Mouse (Mus musculus): ENCODE data around the gene Mybbp1a. TPM values are rescaled to one million over a fixed set of nuclear protein-coding genes. Genes with fewer than 3 reads are reported as not detected.
A peak's percentile ranks its signal among the peaks of the same experiment; 100 is the strongest.

The Mybbp1a gene
- polyA plus RNA-seq, 1 experiment: 68.3 TPM

DNA sequence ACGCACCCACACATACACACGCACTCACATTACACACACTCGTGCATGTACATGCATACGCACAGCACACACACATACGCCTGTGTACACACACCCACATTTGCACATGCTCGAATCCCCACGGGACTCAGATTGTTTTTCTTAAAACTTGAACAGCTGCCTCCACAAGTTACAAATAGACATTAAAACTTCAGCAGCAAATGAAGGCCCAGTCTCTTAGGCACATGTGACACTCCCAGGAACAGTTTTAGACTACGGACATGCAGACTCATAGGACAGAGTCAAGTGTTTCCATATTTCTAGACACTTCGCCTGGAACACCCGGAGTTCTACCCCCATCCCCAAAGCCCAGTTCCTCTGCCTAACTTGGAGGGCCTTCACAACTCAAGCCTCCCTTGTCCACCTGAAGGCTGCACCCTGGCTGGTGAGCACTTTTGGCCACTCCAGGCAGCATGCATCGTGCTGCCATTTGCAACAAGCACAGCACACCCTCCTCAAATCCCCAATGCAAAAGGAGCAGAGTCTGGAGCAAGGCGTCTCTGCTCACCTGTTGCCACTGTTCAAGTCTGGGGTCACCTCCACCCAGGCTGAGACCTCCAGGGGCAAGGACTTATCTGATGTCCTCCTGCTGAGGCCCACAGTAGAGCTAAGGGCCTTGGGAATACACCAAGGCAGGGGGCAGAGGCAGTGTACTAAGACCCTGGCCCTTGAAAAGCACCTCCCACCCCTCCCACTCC lies 31.3 kb upstream of the Mybbp1a start:
- WGBS: 83% methylated on average over 12 of the region's 12 CpGs
- Histone ChIP-seq H3K27ac (ENCODE audit: control insufficient read depth, insufficient read depth, low read depth, low read length, poor library complexity) (no peak overlapping the region), H3K4me1 (ENCODE audit: control insufficient read depth, insufficient read depth, low read length) (no peaks in the 10 kb centered on the region), H3K4me3 (replicated peaks; ENCODE audit: control insufficient read depth, low read depth, low read length) (no peak overlapping the region)
- TF ChIP-seq POLR2A (IDR thresholded peaks at IDR 0.05; ENCODE audit: borderline replicate concordance, control insufficient read depth, low read depth, low read length) (no peak), CTCF (IDR thresholded peaks at IDR 0.05; ENCODE audit: control insufficient read depth, insufficient read depth, low read length) (no peak)

DNA sequence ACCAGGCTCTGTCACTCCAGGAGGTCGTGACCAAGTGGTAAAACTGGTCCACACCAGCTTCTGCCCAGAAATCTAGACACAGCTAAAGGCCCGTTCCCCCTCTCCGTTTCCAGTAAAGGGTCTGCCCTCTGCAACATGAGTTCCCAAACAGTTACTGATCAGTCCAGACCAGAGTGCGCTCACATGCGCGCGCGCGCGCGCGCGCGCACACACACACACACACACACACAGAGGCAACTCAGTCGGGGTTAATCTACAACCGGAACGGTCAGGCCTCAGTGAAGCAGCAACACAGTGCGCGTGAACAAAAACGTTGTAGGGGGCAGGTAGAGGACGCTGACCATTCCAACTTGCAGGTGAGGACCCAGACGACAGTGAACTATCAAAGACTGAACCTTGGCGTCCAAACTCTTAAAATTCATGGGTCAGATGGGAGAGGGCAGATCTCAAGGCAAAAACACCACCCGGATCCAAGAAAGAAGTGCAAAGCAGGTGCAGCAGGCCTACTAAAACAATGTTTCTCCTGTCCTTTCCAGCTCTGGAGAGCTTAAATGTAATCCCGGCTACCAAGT lies 30.5 kb upstream of the Mybbp1a start:
- no peak overlapping the region for H3K27ac ChIP-seq (ENCODE audit: control insufficient read depth, insufficient read depth, low read depth, low read length, poor library complexity)
- no peaks in the 10 kb centered on the region for H3K4me1 ChIP-seq (ENCODE audit: control insufficient read depth, insufficient read depth, low read length)
- no peak for TF ChIP-seq POLR2A (IDR thresholded peaks at IDR 0.05; ENCODE audit: borderline replicate concordance, control insufficient read depth, low read depth, low read length)
- no peak for TF ChIP-seq CTCF (IDR thresholded peaks at IDR 0.05; ENCODE audit: control insufficient read depth, insufficient read depth, low read length)
- peak overlapping the region; percentile 48 for H3K4me3 ChIP-seq (replicated peaks; ENCODE audit: control insufficient read depth, low read depth, low read length)
- WGBS: 7% methylated on average over 25 of the region's 25 CpGs

GRCm38 (mm10) chr11:72411093-72411921 lies 29.8 kb upstream of the Mybbp1a start, which contains the start of gene Smtnl2:
Gene Smtnl2 (minus strand): TSS chr11:72411713.
- under 1% methylated on average over 86 of the region's 86 CpGs for WGBS
- H3K4me1 ChIP-seq (ENCODE audit: control insufficient read depth, insufficient read depth, low read length): no peaks in the 10 kb centered on the region
- peak within 1 kb of the TSS; percentile 48 for H3K4me3 ChIP-seq (replicated peaks; ENCODE audit: control insufficient read depth, low read depth, low read length)
- H3K27ac ChIP-seq (ENCODE audit: control insufficient read depth, insufficient read depth, low read depth, low read length, poor library complexity): no peak within 1 kb of the TSS
- TF ChIP-seq CTCF (IDR thresholded peaks at IDR 0.05; ENCODE audit: control insufficient read depth, insufficient read depth, low read length): no peak
- TF ChIP-seq POLR2A (IDR thresholded peaks at IDR 0.05; ENCODE audit: borderline replicate concordance, control insufficient read depth, low read depth, low read length): no peak

DNA sequence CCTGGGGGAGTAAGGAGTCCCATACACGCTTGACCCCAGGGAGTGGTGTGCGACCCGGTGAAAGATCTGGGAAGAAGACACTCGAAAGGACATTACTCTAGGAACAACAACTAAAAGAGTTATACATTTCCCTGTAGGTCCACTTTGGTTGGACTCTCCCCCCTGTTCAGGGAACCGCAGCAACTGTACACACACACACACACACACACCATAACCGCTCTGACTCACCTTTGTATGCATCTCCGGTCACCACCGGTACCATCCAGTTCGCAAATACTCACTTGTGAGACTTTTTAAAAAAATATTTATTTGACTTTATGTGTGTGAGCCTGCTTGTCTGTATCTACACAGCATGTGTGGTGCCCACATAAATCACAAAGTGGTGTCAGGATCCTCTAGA lies 29.2 kb upstream of the Mybbp1a start:
- WGBS: 46% methylated on average over 9 of the region's 9 CpGs
- H3K4me3 ChIP-seq (replicated peaks; ENCODE audit: control insufficient read depth, low read depth, low read length): no peak overlapping the region
- no peak for TF ChIP-seq CTCF (IDR thresholded peaks at IDR 0.05; ENCODE audit: control insufficient read depth, insufficient read depth, low read length)
- TF ChIP-seq POLR2A (IDR thresholded peaks at IDR 0.05; ENCODE audit: borderline replicate concordance, control insufficient read depth, low read depth, low read length): no peak
- H3K27ac ChIP-seq (ENCODE audit: control insufficient read depth, insufficient read depth, low read depth, low read length, poor library complexity): no peak overlapping the region
- H3K4me1 ChIP-seq (ENCODE audit: control insufficient read depth, insufficient read depth, low read length): no peaks in the 10 kb centered on the region

DNA sequence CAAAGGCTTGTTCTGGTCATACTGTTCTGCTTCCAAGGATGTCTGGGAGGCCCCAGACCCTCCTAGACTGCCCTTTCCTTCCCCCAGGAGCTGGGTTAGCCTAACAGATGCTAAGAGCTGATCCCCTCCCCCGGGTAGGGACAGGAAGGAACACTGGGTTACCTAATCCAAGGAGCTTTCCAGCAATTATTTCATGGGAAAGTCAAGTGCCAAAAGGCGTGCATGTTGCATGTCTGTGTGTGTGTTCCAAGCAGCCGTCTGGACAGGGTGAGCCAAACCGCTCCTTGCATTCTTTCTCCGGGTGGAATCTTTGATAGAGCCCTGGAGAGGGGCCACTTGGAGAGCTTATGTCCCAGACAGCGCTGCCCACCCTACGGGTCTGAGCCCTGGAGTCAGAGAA lies 28.1 kb upstream of the Mybbp1a start:
- 71% methylated on average over 7 of the region's 7 CpGs for WGBS
- no peak for TF ChIP-seq POLR2A (IDR thresholded peaks at IDR 0.05; ENCODE audit: borderline replicate concordance, control insufficient read depth, low read depth, low read length)
- no peak for TF ChIP-seq CTCF (IDR thresholded peaks at IDR 0.05; ENCODE audit: control insufficient read depth, insufficient read depth, low read length)
- Histone ChIP-seq H3K27ac (ENCODE audit: control insufficient read depth, insufficient read depth, low read depth, low read length, poor library complexity) (no peak overlapping the region), H3K4me3 (replicated peaks; ENCODE audit: control insufficient read depth, low read depth, low read length) (no peak overlapping the region), H3K4me1 (ENCODE audit: control insufficient read depth, insufficient read depth, low read length) (no peaks in the 10 kb centered on the region)

GRCm38 (mm10) chr11:72413601-72414190 lies 27.5 kb upstream of the Mybbp1a start:
- Histone ChIP-seq H3K27ac (ENCODE audit: control insufficient read depth, insufficient read depth, low read depth, low read length, poor library complexity) (no peak overlapping the region), H3K4me3 (replicated peaks; ENCODE audit: control insufficient read depth, low read depth, low read length) (no peak overlapping the region), H3K4me1 (ENCODE audit: control insufficient read depth, insufficient read depth, low read length) (no peaks in the 10 kb centered on the region)
- no peak for TF ChIP-seq CTCF (IDR thresholded peaks at IDR 0.05; ENCODE audit: control insufficient read depth, insufficient read depth, low read length)
- no peak for TF ChIP-seq POLR2A (IDR thresholded peaks at IDR 0.05; ENCODE audit: borderline replicate concordance, control insufficient read depth, low read depth, low read length)
- WGBS: 76% methylated on average over 5 of the region's 5 CpGs

GRCm38 (mm10) chr11:72415155-72415554 lies 26.0 kb upstream of the Mybbp1a start:
- TF ChIP-seq CTCF (IDR thresholded peaks at IDR 0.05; ENCODE audit: control insufficient read depth, insufficient read depth, low read length) (no peak), POLR2A (IDR thresholded peaks at IDR 0.05; ENCODE audit: borderline replicate concordance, control insufficient read depth, low read depth, low read length) (no peak)
- no peaks in the 10 kb centered on the region for H3K4me1 ChIP-seq (ENCODE audit: control insufficient read depth, insufficient read depth, low read length)
- no peak overlapping the region for H3K27ac ChIP-seq (ENCODE audit: control insufficient read depth, insufficient read depth, low read depth, low read length, poor library complexity)
- H3K4me3 ChIP-seq (replicated peaks; ENCODE audit: control insufficient read depth, low read depth, low read length): no peak overlapping the region
- WGBS: 48% methylated on average over 8 of the region's 8 CpGs

DNA sequence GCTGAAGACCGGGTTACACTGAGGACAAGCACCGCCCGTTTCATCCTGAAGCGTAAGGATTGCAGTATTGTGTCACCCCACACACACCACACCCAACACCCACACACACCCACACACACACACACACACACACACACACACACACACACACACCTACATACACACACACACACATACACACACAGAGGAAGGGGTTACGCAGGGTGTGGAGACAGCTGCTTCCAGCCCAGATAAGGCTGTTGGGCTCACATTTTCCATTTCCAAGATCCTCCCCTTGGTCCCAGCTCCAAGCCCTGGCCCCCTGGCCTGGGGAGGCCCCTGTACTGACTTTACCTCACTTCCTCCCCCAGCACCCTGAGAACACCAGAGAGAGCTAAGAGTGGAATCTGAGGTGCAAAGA lies 24.5 kb upstream of the Mybbp1a start:
- Histone ChIP-seq H3K4me3 (replicated peaks; ENCODE audit: control insufficient read depth, low read depth, low read length) (no peak overlapping the region), H3K4me1 (ENCODE audit: control insufficient read depth, insufficient read depth, low read length) (no peaks in the 10 kb centered on the region), H3K27ac (ENCODE audit: control insufficient read depth, insufficient read depth, low read depth, low read length, poor library complexity) (no peak overlapping the region)
- TF ChIP-seq POLR2A (IDR thresholded peaks at IDR 0.05; ENCODE audit: borderline replicate concordance, control insufficient read depth, low read depth, low read length) (no peak), CTCF (IDR thresholded peaks at IDR 0.05; ENCODE audit: control insufficient read depth, insufficient read depth, low read length) (no peak)
- 67% methylated on average over 5 of the region's 5 CpGs for WGBS

Measured in bone marrow, adult 2 months (tissue).